In the genomic region with DNA sequence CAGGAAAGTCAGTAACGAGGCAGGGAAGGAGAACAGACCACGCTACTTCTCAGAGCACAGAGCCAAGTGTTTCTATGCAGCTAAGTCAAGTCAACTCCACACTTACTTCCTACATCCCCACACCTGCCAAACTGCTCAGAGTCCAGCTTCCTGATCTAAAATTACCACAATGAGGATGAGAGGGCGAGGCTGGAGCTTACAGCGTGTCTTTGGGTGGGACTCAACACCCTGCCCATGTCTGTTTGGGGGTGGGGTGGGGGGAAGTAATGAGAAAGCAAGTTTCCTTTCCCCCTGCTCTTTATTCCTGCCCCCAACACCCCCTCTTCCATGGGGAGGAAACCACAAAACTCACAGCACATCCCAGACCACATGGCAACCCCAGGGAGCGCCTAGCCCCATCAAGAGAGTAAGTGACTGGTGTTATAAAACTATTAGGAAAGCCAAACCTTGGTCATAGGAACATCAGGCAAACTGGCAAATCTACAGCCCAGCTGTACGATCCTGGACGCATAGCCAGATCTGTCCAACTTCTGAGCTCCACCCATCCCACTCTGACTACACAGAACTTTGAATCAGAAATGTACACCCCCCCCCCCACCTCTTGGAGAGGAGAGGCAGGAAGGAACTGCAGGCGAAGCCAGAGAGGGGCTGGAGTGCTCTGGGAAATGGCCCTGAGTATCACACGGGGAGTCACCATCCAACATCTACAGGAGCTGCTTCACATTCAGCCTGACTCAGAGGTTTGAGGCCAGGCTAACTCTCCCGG, we compare ENCODE assay signal across 9 mouse cellular contexts.
DNase-seq lines count a peak whose midpoint lies in the region; ATAC-seq and TF ChIP-seq lines count a peak whose summit lies in the region.
"Had no signal": no experiment of that assay in that cellular context is flagged by ENCODE, and none has a peak within 500 bp of the region (broad histone marks: within the 10 kb centered on the region; RNA-seq: fewer than 3 reads in every experiment).

No protein-coding gene starts in this region.

- ATAC-seq in heart, embryonic 16.5 days (replicated peaks; ENCODE audit: extremely low read depth, insufficient read depth, low FRiP score), result peak; percentile 74
- peak; percentile 72 for ATAC-seq in limb, embryonic 14.5 days (ENCODE audit: low FRiP score, low read depth)
- no peak for ATAC-seq in megakaryocyte-erythroid progenitor cell, adult 5-6 weeks (replicated peaks; ENCODE audit: low FRiP score, low TSS enrichment, poor library complexity, severe bottlenecking)

- peaks cover 38% of the 10 kb centered on the region for H3K4me1 ChIP-seq in cerebellum, adult 2 months (ENCODE audit: control insufficient read depth, insufficient read depth, low read length)
- H3K4me1 ChIP-seq in heart, embryonic 16.5 days (ENCODE audit: control insufficient read depth, insufficient read depth, low read length), result peaks cover 33% of the 10 kb centered on the region
- H3K4me1 ChIP-seq in limb, embryonic 14.5 days (ENCODE audit: control insufficient read depth, insufficient read depth, low read length), result peaks cover 26% of the 10 kb centered on the region

- H3K9ac ChIP-seq in heart, embryonic 16.5 days (ENCODE audit: low read length), result peak overlapping the region; percentile 5
- no peak overlapping the region for H3K9ac ChIP-seq in limb, embryonic 14.5 days (ENCODE audit: low read depth, low read length, severe bottlenecking)

- H3K27me3 ChIP-seq in cerebellum, adult 2 months (ENCODE audit: control insufficient read depth, insufficient read depth, low read length), result no peaks in the 10 kb centered on the region
- no peaks in the 10 kb centered on the region for H3K27me3 ChIP-seq in heart, embryonic 16.5 days (ENCODE audit: control insufficient read depth, insufficient read depth, low read length)
- H3K27me3 ChIP-seq in limb, embryonic 14.5 days (ENCODE audit: control insufficient read depth, insufficient read depth, low read length), result no peaks in the 10 kb centered on the region

- no peak for TF ChIP-seq POLR2A in cerebellum, adult 2 months (IDR thresholded peaks at IDR 0.05; ENCODE audit: borderline replicate concordance, insufficient read depth, low read length)
- no peak for TF ChIP-seq POLR2A in limb, embryonic 14.5 days (IDR thresholded peaks at IDR 0.05; ENCODE audit: borderline replicate concordance, extremely low read depth, insufficient read depth, insufficient read length)

- peak overlapping the region; percentile 84 for H3K27ac ChIP-seq in cerebellum, adult 2 months (ENCODE audit: insufficient read depth, low read length)
- H3K27ac ChIP-seq in heart, embryonic 16.5 days (ENCODE audit: low read length), result peak overlapping the region; percentile 86
- H3K27ac ChIP-seq in limb, embryonic 14.5 days (replicated peaks; ENCODE audit: low read depth, low read length), result peak overlapping the region; percentile 79

- H3K4me3 ChIP-seq in cerebellum, adult 2 months (replicated peaks; ENCODE audit: insufficient read depth, low read depth, low read length), result no peak overlapping the region
- no peak overlapping the region for H3K4me3 ChIP-seq in heart, embryonic 16.5 days (ENCODE audit: low read length)
- H3K4me3 ChIP-seq in limb, embryonic 14.5 days (replicated peaks; ENCODE audit: low read length), result no peak overlapping the region

- H3K36me3 ChIP-seq in heart, embryonic 16.5 days (ENCODE audit: control insufficient read depth, insufficient read depth), result peaks cover 13% of the 10 kb centered on the region; the same call in 1 of the 2 replicates
- H3K36me3 ChIP-seq in limb, embryonic 14.5 days (ENCODE audit: control insufficient read depth, insufficient read depth, low read length), result no peaks in the 10 kb centered on the region

- TF ChIP-seq CTCF in cerebellum, adult 2 months (IDR thresholded peaks at IDR 0.05; ENCODE audit: borderline replicate concordance, insufficient read depth, low read depth, low read length), result no peak

- H3K9me3 ChIP-seq in heart, embryonic 16.5 days (replicated peaks; ENCODE audit: control insufficient read depth, low read length), result no peaks in the 10 kb centered on the region
- no peaks in the 10 kb centered on the region for H3K9me3 ChIP-seq in limb, embryonic 14.5 days (ENCODE audit: control insufficient read depth, low read length)

- H3K4me2 ChIP-seq in heart, embryonic 16.5 days (ENCODE audit: low read depth, low read length), result peak overlapping the region; percentile 25; the same call in 1 of the 2 replicates
- H3K4me2 ChIP-seq in limb, embryonic 14.5 days (replicated peaks; ENCODE audit: low read depth, low read length, severe bottlenecking), result 0 out of 2 replicates have a peak overlapping the region, but pooled peaks have one; percentile 10

- WGBS in cerebellum, adult 2 months, result 76% methylated on average over 10 of the region's 10 CpGs
- 37% methylated on average over 10 of the region's 10 CpGs for WGBS in heart, embryonic 16.5 days
- 39% methylated on average over 10 of the region's 10 CpGs for WGBS in limb, embryonic 14.5 days

- no peak for DNase-seq in cerebellum, adult 2 months
- DNase-seq in cerebellum, adult 9-10 months, result no peak
- DNase-seq in 416B (ENCODE audit: low read depth), result peak; percentile 17
- peak; percentile 63 for DNase-seq in limb, embryonic 14.5 days (ENCODE audit: low spot score)
- DNase-seq in thymus, postnatal 0 days (ENCODE audit: low spot score), result no peak
- no peak for DNase-seq in c-Kit-positive CD71-positive TER-119-positive erythroid progenitor cells, embryonic 14.5 days (ENCODE audit: low spot score)
- DNase-seq: adrenal gland, adult 8-10 months had no signal

Comparison
In these comparisons a context has a peak if more than half of its experiments do, and no peak if none do; other contexts are left out.
1. DNase-seq: peak in 416B (single experiment) and limb, embryonic 14.5 days (single experiment); none in cerebellum, adult 2 months (0 of 2), cerebellum, adult 9-10 months (single experiment), thymus, postnatal 0 days (single experiment) and c-Kit-positive CD71-positive TER-119-positive erythroid progenitor cells, embryonic 14.5 days (single experiment).
2. Peak in every context shown above with its lines, with median percentiles within 50 percentile points of each other: H3K27ac ChIP-seq.